Mouse (Mus musculus): ENCODE results near the gene Ern1. TPM values are rescaled to one million over a fixed set of nuclear protein-coding genes. Genes with fewer than 3 reads are reported as not detected.
"Not testable (repeated sequence)": the region's sequence is repeated elsewhere in the genome, so short reads cannot be mapped to it uniquely, and the experiment has no call there.

Gene Ern1
- total RNA-seq, 2 experiments from 2014 or later, result 121 to 160 TPM

DNA sequence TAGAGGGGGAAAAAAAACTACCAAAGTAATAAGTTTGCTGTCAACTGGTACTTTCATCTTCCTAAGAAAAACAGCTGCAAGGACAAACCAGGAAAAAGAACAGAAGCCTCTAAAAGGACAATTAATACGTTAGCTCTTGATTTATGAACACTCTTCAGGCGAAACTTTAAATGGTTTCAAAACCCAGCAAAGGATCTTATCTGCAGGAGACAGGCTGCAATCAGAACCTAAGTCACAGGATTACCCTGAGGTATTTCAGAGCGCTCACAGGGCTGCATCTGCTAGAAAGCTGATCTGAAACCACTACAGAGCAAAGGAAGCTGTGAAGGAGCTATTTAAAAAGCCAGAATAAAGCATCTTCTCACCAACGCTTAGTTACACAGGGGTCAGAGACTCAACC is 6.0 kb downstream of the Ern1 start:
- DNase-seq, result no peak

- no peak for DNase-seq
Measured at GRCm38 (mm10) chr11:106480530-106480885, 7.1 kb downstream of the Ern1 start.

GRCm38 (mm10) chr11:106479619-106480529 is 7.8 kb downstream of the Ern1 start:
- peak in 1 of 2 experiments; percentile 17 for DNase-seq

GRCm38 (mm10) chr11:106478745-106479144 is 8.9 kb downstream of the Ern1 start:
- DNase-seq, result no peak

DNA sequence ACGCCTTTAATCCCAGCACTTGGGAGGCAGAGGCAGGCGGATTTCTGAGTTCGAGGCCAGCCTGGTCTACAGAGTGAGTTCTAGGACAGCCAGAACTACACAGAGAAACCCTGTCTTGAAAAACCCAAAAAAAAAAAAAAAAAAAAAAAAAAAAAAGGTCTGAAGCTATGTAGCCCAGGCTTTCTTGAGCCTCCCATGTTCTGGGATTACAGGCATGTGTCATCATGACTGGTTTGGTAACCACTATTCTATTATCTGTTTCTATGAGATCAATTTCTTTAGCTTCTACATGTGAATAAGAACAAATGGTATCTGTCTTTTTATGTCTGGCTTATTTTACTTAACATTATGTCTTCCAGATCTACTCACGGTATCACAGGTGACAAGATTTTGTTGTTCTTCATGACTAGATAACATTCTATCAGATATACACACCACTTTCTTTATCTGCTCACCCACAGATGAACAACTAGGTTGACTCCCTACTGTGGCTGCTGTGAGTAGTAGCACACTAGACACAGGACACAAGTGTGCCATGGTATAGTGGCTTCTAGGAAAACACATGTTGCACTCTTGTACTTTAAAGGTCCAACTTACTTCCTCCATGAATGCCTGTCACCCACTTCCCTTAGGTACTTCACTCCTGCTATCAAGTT is 10.0 kb downstream of the Ern1 start:
- no peak for DNase-seq

DNA sequence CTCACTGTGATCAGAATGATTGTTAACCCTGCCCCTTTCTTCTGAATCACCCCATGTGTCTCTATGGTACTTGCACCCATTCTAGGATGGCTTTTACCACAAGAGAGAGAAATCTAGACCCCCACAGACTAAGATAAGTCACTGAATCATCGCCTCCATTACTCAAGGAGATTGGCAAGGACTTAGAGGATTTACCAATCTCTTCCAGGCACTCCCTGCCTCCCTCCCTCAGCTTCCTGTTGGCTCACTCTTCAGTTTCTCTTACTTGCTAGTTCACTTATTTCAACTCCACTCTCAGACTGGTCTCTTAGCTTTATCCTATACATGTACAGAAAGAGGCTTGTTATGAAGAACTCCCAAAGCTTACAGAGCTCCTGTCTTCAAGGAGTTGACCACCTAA is 12.3 kb downstream of the Ern1 start:
- no peak for DNase-seq

- DNase-seq, result no peak
Measured at GRCm38 (mm10) chr11:106471629-106472028, 16.0 kb downstream of the Ern1 start.

DNA sequence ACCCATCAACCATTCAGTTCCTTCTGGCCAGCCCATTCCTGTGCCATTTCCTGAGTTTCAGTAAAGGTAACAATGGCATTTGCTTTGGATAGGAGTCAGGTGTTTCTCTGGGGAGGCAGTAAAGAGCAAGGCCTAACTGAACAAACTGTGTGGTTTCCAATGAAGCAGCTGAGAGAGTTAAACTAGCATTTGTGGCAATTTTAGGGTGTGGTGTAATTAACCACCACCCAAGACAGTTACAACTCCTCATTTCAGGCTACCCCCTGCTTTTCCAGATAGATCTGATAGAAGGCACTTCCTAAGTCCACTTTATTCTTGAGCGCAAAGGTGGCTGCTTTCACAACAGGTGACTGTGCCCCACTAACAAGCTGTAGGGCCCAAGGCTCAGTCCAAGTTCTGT is 19.1 kb downstream of the Ern1 start:
- DNase-seq, result no peak

DNA sequence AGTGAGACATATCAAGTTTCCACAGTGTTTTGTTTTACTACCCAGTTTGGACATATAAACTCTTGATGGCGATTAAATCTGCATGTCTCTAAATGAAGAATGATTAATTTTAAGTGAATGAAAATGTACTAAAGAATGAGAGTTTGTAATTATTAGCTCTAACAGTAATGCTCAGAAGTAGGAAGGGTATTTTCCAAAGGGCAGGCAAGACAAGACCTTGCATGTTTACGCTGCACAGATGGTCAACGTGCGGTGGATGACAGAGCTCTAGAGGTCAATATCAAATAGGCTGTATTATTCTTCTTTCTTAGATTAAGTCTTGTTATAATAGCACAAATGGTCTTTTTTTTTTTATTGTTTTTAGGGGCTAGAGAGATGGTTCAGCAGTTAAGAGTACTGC is 21.7 kb downstream of the Ern1 start:
- DNase-seq, result no peak

DNA sequence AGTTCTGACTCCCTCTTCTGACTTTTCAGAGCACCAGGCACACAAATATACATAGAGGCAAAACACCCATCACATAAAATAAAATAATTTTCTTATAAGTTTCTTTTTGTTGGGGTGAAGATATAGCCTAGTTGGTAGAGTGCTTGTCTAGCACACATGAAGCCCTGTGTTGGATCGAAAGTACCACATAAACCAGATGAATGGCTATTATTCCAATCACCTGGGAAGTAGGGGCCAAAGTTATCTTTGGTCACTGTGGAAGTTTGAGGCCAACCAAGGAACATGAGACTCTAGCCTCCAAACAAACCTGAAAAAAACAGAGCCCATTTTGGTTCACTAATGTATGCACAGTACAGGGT is 22.1 kb downstream of the Ern1 start:
- no peak for DNase-seq

DNA sequence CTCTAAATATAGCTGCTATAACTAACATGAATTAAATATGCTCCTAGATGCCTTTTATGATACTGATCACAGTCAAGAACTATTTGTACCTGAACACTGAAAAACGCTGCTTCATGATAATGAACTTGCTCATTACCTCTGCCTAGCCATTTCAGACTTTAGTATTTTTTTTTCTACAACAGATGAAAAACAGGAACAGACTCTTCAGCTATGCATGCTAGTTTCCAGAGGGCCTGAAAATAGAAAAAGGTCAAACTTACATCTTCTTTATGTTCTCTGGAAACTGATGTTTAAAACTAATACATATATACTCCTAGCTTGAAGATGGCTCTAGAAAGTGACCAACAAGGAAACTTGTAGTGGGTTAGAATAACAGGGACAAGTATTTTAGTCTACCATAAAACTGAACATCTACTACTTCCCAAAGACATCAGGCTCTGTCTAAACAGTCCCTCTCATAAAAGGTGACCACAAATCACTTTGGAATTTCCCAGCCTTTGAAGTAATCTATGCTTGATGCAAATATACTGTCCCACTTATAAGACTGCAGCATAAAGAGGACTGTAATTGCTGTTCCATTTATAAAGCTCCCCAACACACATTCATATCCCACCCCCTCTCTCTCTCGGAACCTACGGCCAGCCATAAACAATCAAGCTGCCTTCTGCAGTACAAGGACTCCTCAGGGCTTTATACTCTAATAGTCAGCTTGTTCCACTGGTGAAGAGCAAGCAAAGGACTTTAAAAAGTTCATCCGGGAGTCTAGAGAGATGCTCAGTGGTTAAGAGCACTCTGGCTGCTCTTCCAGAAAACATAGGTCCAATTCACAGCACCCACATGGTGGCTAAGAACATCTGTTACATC is 22.7 kb downstream of the Ern1 start:
- DNase-seq, result no peak

- no peak for DNase-seq
Measured at GRCm38 (mm10) chr11:106463845-106464244, 23.8 kb downstream of the Ern1 start.

- DNase-seq, result no peak
Measured at GRCm38 (mm10) chr11:106462309-106462708, 25.3 kb downstream of the Ern1 start.

DNA sequence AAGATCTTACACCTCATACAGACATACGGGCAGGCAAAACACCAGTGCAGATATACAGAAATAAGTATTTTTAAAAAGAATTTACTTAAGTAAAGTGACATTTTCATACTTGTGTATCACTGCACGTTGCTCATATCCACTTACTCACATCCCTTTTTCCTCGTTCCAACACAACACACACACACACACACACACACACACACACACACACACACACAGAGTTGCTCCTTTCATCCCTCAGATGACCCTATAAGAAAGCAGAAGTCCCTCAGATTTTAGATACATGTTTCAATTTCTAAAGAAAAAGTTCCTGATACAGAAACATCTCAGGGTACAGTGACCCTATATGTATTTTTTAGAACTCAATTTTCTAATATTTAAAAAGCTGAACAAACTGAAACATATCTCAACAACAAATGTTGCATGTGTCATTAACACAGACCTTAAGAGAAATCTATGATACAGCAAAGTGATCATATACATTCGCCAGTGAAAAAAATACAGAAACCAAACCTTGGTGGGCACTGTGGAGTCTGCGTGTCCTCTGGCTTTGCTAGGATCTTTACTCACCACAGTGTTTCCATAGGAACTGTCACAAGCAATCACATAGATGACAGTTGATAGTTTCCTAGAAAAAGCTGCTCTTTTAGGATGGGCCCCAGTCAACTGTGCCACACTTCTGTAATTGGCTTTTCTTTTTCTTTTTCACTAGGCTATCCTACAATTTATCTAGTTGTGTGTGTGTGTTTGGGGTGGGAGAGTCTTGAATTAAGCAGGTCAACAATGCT is 26.3 kb downstream of the Ern1 start:
- DNase-seq, result no peak

DNA sequence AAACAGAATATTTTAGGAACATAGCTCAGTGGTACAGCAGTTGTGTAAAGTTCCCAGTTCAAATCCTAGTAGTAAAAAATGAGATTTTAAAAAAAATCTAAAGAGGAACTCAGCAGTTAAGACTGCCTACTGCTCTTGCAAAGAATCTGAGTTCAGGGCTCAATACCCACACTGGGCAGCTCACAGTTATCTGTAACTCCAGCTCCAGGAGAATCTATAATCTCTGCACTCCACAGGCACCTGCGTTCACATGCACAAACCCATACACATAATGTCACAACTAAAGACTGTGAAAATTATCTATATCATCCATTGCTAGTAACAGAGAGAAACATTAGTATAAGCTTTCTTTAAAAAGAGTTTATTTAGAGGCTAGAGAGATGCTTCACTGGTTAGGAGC is 27.0 kb downstream of the Ern1 start:
- DNase-seq, result no peak

DNA sequence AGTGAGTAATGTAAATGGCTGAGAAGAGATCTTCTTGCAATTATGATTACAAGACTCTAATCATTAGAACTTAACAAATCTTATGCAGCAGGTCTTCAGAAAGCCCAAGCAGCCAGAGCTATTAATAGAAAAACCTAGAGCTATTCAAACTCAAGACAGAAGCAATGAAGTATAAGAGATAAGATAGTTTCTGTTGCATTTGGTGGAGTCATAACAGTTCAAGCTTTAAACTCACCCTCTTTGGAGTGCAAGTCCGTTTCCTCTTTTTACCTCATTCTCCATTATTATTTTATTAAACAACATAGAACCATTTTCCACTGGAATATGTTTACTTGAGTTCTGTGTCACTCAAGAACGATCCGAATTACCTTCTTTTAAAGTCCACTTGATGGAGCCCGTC is 29.1 kb downstream of the Ern1 start:
- DNase-seq, result no peak

GRCm38 (mm10) chr11:106443646-106444045 is 44.0 kb downstream of the Ern1 start:
- no peak for DNase-seq

GRCm38 (mm10) chr11:106442564-106442963 is 45.1 kb downstream of the Ern1 start:
- DNase-seq, result not testable (repeated sequence)

DNA sequence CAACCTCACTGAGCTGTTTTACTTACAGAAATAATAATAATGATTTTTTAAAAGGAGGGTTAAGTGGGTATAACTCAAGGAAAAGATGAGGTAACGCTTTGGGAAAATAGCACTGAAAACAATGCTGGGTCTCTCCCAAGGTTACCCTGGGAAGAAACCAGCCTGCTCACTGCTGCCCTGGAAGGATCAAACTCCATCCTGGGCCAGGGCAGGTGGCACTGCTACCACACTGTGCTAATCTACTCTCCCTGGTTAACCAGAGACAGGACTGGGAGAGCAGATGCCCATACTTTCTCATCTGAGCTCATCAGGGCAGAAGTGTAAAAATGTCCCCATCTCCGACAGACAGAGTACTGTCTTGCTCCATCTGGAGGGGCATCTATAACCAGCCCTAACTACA is 47.3 kb downstream of the Ern1 start:
- DNase-seq, result peak in 1 of 2 experiments; percentile 15

DNA sequence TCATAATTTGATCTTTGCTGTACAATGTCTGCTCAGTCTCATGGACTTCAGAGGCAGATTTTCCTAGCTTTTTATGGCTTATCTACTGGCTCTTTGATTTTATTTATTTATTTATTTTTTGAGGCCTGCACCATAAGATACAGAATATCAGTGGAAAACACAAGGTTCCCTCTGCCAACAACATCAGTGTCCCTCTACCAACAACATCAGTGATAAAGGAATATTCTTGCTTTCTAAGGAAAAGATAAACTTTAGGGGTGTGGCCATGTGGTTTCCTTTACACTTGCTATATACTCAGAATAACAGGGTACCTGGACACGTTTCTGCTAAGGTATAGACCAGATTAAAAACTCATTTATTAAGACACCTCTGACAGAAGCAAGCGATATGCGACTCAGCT is 48.3 kb downstream of the Ern1 start:
- no peak for DNase-seq

DNA sequence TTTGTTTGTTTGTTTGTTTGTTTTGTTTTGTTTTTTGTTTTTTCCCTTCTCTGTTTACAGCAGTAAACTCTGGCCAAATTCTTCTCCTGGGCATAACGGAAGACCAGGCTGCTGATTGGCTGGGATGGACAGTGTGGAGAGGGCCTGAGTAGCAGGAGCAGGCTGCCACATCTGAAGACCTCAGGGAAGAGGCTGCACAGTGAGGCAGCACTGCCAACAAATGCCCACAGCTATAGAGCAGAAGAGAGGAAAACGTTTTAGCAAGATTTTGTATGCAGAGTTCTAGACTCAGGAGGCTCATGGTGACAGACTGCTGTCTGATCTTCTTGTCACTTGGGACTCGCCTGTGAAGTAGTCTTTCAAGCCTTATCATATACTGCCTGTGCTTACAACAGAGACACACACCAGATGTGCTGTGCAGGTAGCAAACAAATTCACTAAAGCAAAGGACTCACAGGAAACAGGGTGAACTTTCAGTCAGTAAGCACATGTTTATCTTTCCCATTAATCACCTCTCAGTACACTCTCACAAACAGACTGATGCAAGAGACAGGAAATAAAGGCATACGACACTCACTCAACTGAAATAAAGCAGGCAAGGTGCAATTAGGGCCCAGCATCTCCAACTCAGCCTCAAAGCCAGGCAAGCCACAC is 49.0 kb downstream of the Ern1 start:
- DNase-seq, result peak in 1 of 2 experiments; percentile 13
